Mouse (Mus musculus) spleen, adult 2 months (tissue): ENCODE data around the gene Tpst2. TPM values are rescaled to one million over a fixed set of nuclear protein-coding genes. Genes with fewer than 3 reads are reported as not detected.
"Not testable (repeated sequence)": the region's sequence is repeated elsewhere in the genome, so short reads cannot be mapped to it uniquely, and the experiment has no call there.

Source experiments
- DNase-seq, 2 experiments: peaks; one replicate each; pipeline versions ENCODE4 v3.0.0 to v3.0.0-alpha.2; 2012 to 2021; ENCODE audit warnings: low spot score in 2 of 2, low read depth in 1 of 2
- H3K27ac ChIP-seq: fragments of 200-500 bp; 2 replicates; pipeline ENCODE4 v1.5.1; 2012; ENCODE audit warnings: low read length, inconsistent platforms; ENCODE audit not compliant: insufficient read depth
- H3K27me3 ChIP-seq: fragments of 200-500 bp; 2 replicates; pipeline ENCODE4 v1.6.1; 2012; ENCODE audit warnings: mild to moderate bottlenecking, moderate library complexity, low read length, inconsistent platforms; ENCODE audit not compliant: control insufficient read depth, insufficient read depth
- H3K36me3 ChIP-seq: fragments of 200-500 bp; 2 replicates; pipeline ENCODE4 v1.6.1; 2012; ENCODE audit warnings: mild to moderate bottlenecking, low read length, inconsistent platforms; ENCODE audit not compliant: control insufficient read depth, insufficient read depth
- H3K4me1 ChIP-seq: fragments of 200-500 bp; 2 replicates; pipeline ENCODE4 v1.6.1; 2011; ENCODE audit warnings: inconsistent platforms; ENCODE audit not compliant: control insufficient read depth, insufficient read depth, insufficient read length
- H3K4me3 ChIP-seq: fragments of 200-500 bp; 2 replicates; pipeline ENCODE4 v1.5.1; 2011; ENCODE audit warnings: mild to moderate bottlenecking, inconsistent platforms; ENCODE audit not compliant: insufficient read depth, insufficient read length; ENCODE audit errors: extremely low read depth
- CTCF ChIP-seq: fragments of 200-500 bp; IDR thresholded peaks from 2 replicates; pipeline ENCODE4 v1.5.1; 2011; ENCODE audit warnings: mild to moderate bottlenecking, inconsistent platforms; ENCODE audit not compliant: insufficient read depth, insufficient read length, insufficient replicate concordance; ENCODE audit errors: extremely low read depth
- POLR2A ChIP-seq: fragments of 200-500 bp; IDR thresholded peaks from 2 replicates; pipeline ENCODE4 v1.6.1; 2011; ENCODE audit warnings: low read depth, low read length, inconsistent platforms
- WGBS: fragments of 180-500 bp; shearing (Covaris S2); methylation state at CpG from one replicate; pipeline ENCODE4 v1.1.7; 2018; 5-methylcytosine and 5-hydroxymethylcytosine counted together
- polyA plus RNA-seq: library from polyadenylated mRNA; depleted of rRNA; stranded (reverse); fragments of >200 nt; gene quantifications from 2 replicates; pipeline ENCODE4 v1.2.3, GENCODE M21; 2012

The Tpst2 gene
- polyA plus RNA-seq, 1 experiment = 102 TPM

- H3K36me3 ChIP-seq = peaks cover 7% of the 10 kb centered on the region; the same call in 1 of the 2 replicates
- no peaks in the 10 kb centered on the region for H3K27me3 ChIP-seq
- peaks cover 38% of the 10 kb centered on the region for H3K4me1 ChIP-seq
- no peak overlapping the region for H3K4me3 ChIP-seq
- no peak for DNase-seq
- 61% methylated on average over 4 of the region's 4 CpGs for WGBS
- peak overlapping the region; percentile 37; the same call in 1 of the 2 replicates for H3K27ac ChIP-seq
- TF ChIP-seq POLR2A = no peak
- TF ChIP-seq CTCF = no peak
These were observed 25.2 kb downstream of the Tpst2 start for GRCm38 (mm10) chr5:112301694-112302093.

GRCm38 (mm10) chr5:112302310-112302709 is 25.8 kb downstream of the Tpst2 start:
- TF ChIP-seq CTCF = no peak
- TF ChIP-seq POLR2A = no peak
- H3K36me3 ChIP-seq = peaks cover 8% of the 10 kb centered on the region
- peaks cover 32% of the 10 kb centered on the region for H3K4me1 ChIP-seq
- no peaks in the 10 kb centered on the region for H3K27me3 ChIP-seq
- H3K4me3 ChIP-seq = no peak overlapping the region
- WGBS = 71% methylated on average over 5 of the region's 5 CpGs
- no peak for DNase-seq
- H3K27ac ChIP-seq = 0 out of 2 replicates have a peak overlapping the region, but pooled peaks have one; percentile 19

DNA sequence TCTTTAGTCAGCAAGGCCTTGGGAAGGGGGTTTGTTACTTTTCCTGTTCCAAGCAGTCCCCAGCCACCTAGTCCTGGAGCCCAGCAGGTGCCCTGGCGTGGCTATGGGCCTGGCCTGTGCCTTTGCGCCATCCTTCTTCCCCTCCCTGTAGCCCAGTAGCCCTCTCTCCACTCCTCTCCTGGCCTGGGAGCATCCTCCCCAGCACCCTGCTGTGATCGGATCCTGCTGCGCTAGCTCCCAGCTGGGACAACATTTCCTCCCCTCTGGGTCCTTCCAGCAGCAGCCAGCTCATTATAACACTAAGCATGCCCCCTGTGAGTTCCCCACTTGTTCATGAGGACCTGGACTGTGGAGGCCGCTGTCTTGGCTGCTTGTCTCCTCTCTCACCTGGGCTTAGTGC is 29.4 kb downstream of the Tpst2 start:
- Histone ChIP-seq H3K36me3 (peaks cover 35% of the 10 kb centered on the region), H3K27ac (no peak overlapping the region), H3K4me3 (no peak overlapping the region), H3K4me1 (peaks cover 3% of the 10 kb centered on the region), H3K27me3 (no peaks in the 10 kb centered on the region)
- TF ChIP-seq CTCF (no peak), POLR2A (no peak)
- no peak for DNase-seq
- 95% methylated on average over 5 of the region's 5 CpGs for WGBS

DNA sequence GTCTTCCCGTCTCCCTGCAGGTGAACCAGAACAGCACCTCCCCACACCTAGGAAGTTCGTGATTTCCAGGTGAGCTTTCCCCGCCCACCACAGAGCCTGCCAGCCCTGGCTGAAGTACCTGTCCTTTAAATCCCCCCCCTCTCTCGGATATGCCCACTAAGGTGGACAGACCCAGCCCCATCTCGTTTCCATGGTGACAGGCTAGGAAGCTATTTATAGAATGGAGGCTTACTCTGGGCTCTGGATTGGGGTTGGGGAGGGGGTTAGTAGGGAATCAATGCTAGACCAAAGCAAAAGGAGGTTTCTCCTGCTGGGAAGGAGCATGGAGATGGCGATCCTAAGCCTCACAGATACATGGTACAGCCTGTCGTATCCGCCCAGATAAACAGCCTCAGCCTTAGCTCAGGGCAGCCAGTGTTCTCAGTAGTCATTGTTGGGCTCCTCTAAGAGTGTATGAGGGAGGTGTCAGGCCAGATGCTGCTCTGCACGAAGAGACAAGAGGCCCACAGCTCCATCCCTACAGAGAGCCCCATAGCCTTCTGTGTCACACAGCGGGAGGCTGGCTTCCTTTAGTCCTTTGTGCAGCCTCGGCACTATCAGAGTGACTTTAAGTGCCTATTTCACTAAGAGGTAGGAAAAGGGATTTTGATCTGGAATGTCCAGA is 36.9 kb downstream of the Tpst2 start:
- Histone ChIP-seq H3K27ac (no peak overlapping the region), H3K27me3 (no peaks in the 10 kb centered on the region), H3K4me3 (no peak overlapping the region), H3K36me3 (peaks cover 28% of the 10 kb centered on the region), H3K4me1 (no peaks in the 10 kb centered on the region)
- TF ChIP-seq POLR2A (no peak), CTCF (no peak)
- DNase-seq = no peak
- 92% methylated on average over 11 of the region's 11 CpGs for WGBS

DNA sequence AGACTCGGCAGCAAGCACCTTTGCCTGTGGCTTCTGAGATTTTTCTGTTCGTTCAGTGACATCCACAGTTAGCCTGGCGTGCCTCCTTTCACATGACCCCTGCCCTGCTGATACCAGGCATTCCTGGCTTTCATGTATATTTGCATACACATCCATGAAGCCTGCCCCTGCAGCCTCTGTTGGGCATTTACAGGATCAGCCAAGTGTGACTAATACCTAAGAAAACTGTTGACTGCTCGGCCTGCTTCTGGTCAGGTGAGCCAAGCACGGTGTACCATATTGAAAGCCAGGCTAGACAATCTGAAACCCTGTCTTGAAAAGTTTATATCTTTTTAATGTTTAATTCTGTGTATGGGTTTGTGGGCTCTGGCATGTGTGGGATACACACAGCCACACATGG is 40.0 kb downstream of the Tpst2 start:
- TF ChIP-seq POLR2A (no peak), CTCF (no peak)
- Histone ChIP-seq H3K36me3 (peaks cover 13% of the 10 kb centered on the region), H3K4me3 (no peak overlapping the region), H3K27me3 (no peaks in the 10 kb centered on the region), H3K4me1 (no peaks in the 10 kb centered on the region), H3K27ac (no peak overlapping the region)
- WGBS = 81% methylated on average over 5 of the region's 5 CpGs
- DNase-seq = no peak

- WGBS = 27% methylated on average over 5 of the region's 5 CpGs
- Histone ChIP-seq H3K27me3 (no peaks in the 10 kb centered on the region), H3K36me3 (peaks cover 13% of the 10 kb centered on the region), H3K27ac (no peak overlapping the region), H3K4me1 (no peaks in the 10 kb centered on the region), H3K4me3 (no peak overlapping the region)
- DNase-seq = no peak
- TF ChIP-seq POLR2A = no peak
These were observed 40.8 kb downstream of the Tpst2 start for GRCm38 (mm10) chr5:112317328-112317727.

GRCm38 (mm10) chr5:112319343-112319742 is 42.9 kb downstream of the Tpst2 start:
- DNase-seq = not testable (repeated sequence)
- 71% methylated on average over 2 of the region's 2 CpGs for WGBS

More at GRCm38 (mm10) chr5:112319343-112319742, 42.9 kb downstream of the Tpst2 start:
- H3K27ac ChIP-seq, H3K27me3 ChIP-seq, H3K4me1 ChIP-seq, H3K36me3 ChIP-seq, H3K4me3 ChIP-seq: not testable (repeated sequence)
